Mouse (Mus musculus) right cerebral cortex, postnatal 14 days (tissue): ENCODE data around the gene Apela.
A peak's percentile ranks its signal among the peaks of the same experiment; 100 is the strongest.

ENCODE experiments used
- DNase-seq: peaks from one replicate; pipeline ENCODE4 v3.0.0; 2022

Apela gene

DNA sequence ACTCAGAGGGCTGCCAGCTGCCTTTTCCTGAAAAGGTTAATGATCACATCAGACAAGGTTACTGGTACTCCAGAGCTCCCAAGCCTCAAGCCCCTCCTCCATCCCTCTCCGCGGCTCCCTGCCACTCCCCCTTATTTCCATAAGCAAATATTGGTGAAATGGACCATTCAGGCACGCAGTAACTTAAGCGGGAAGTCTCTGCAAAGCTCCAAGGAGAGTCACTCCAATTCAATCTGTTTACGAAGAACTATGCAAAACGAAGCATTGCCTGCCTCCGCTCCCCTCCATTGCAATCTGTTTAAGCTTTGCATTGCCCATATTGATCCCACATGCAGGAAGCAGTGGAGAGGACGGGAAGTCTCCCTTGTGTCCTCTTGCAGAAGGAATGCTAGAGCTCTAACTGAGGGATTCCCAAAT is at the start of gene Apela:
TSS of gene Apela (minus strand) at position 220 of the 417 bp plus-strand sequence.
- no peak for DNase-seq

DNA sequence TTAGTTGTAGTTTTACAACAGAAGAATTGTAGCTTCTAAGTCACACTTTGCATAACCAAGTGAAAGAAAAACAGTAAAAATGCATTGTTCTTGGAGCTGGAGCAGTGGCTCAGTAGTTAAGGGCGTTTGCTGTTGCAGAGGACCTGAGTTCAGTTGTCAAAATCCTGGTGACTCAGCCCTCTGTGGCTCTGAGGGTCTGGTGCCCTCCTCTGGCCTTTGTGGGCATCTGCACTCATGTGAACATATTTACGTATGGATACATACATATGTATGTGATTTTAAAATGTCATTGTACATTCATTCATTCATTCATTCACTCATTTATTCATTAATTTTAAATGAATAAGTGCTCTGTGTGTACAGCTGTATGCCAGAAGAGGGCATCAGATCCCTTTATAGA is 48.5 kb upstream of the Apela start:
- DNase-seq: no peak

GRCm38 (mm10) chr8:65080731-65081130 is 43.6 kb upstream of the Apela start:
- DNase-seq: no peak

GRCm38 (mm10) chr8:65074733-65075132 is 37.6 kb upstream of the Apela start, which contains the start of gene Gm10663:
Gm10663 (plus strand) TSS chr8:65075033.
- DNase-seq: no peak

DNA sequence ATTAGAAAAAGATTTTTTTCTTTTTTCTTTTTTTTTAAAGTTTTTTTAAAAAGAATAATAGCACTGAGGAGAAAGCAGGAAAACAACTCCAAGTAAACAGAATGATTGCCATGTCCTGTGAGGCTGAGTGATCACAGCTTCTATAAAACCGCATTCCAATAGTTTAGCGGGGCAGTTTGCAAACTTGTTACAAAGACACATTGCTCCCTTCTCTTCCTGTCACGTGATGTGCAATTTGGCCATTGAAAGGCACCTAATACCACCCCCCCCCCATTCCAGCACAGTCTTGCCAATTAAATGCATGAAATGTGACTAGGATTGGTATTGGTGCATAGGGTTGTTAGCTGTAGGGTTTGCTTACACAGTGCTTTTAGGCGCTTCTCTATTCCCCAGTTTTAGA is 33.9 kb upstream of the Apela start:
- DNase-seq: no peak

- no peak for DNase-seq
Measured at GRCm38 (mm10) chr8:65068473-65068819, 31.3 kb upstream of the Apela start.

DNA sequence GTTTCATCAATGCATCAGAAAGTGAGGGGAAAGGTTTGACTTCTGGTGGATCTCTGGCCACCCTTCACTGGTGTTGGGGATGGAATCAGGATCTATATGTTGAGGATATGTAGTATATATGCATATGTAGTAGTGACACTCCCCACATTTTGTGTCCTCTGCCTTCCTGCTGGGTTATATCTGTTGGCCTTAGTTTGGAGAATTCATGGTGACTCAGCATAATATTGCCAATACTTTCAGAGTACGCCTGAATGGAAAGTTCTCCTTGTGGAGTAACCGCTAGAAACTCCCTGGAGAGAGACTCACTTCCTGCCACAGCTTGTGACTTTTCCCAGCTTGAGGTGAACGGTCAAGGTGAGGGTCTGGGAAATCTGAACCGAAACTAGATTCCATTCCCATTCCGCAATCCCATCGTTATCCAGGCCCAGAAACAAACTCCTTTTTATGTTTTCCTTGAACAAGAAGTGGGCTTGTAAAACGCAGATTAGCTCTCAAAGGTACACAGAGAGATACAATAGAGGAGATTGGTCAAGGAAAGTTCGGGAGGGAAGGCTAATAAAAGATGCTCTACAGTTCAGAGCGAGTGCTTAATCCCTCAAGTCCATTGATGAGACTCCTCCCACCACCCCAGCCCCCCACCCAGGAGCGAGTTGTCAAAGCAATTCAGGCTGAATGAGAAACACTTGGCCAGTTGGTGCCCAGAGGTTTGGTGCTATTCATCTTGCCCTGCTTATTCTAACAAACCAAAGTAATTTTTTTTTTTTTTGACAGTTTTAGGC is 30.7 kb upstream of the Apela start:
- DNase-seq: no peak

DNA sequence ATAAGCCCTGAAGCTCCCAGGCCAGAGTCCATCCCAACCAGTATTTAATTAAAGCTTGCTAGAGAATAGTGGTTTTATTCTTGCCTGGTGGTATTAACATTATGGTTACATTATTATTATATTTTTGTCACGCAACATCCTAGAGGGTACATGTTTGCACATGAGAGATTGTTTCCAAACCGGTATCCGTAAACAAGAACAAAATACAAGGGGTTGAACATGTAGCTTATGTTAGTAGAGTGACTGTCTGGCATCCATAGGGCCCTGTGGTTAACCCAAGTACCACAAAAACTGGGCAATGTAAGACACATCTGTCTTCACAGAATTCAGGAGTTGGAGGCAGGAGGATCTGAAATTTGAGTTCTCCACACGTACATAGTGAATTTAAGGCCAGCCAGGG is 29.9 kb upstream of the Apela start:
- DNase-seq: no peak

GRCm38 (mm10) chr8:65065622-65066021 is 28.5 kb upstream of the Apela start:
- DNase-seq: no peak

DNA sequence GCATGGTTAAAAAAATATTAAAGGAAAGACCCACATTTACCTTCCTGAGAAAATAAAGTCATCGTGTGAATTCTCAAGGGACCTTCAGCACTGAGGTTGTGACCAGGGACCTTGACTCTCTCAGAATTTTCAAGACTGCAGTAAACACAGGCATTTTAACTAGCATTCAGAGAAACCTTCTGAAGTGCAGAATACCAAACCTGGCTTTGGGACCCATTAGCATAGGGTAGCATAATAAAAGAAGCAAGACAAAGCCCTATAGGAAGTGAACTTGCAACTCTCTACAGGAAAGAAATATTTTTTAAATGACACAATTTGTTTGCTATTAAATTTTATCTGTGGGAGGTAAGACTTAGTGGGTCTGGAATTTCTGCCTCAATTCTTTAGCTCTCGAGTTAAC is 26.9 kb upstream of the Apela start:
- no peak for DNase-seq

- no peak for DNase-seq
Measured at GRCm38 (mm10) chr8:65062195-65062594, 25.1 kb upstream of the Apela start.

DNA sequence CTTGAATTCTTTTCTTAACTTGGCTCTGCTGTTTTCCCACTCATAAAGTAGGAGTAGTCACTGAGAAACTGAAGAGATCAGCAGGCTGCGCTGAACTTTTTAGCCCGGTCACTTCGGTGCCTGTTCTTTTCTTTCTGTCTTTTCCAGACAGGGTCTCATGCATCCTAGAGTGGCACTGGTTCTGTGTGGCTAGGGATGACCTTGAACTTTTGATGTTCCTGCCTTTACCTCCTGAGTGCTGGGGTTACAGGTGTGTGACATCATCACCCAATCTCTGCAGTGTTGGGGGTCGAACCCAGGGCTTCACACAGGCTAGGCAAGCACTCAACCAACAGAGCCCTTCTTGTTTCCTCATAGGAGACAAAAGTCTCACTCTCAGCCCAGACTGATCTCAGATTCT is 19.6 kb upstream of the Apela start:
- no peak for DNase-seq

- DNase-seq: no peak
Measured at GRCm38 (mm10) chr8:65053968-65054367, 16.8 kb upstream of the Apela start.

GRCm38 (mm10) chr8:65053554-65053953 is 16.4 kb upstream of the Apela start:
- no peak for DNase-seq

DNA sequence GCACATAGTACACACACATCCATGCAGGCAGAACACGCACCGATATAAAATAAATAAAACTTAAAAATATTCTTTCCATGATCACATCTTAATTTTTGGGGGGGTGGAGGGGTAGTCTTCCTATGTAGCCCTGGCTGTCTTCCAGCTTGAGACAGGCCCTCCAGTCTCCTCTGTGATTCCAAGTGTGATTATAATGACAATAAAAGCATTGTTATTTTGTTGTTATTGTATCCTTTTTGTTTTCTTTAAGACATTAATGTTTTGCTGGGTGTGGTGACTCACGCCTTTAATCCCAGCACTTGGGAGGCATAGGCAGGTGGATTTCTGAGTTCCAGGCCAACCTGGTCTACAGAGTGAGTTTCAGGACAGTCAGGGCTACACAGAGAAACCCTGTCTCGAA is 10.7 kb upstream of the Apela start:
- no peak for DNase-seq

GRCm38 (mm10) chr8:65047193-65047592 is 10.1 kb upstream of the Apela start:
- DNase-seq: no peak

DNA sequence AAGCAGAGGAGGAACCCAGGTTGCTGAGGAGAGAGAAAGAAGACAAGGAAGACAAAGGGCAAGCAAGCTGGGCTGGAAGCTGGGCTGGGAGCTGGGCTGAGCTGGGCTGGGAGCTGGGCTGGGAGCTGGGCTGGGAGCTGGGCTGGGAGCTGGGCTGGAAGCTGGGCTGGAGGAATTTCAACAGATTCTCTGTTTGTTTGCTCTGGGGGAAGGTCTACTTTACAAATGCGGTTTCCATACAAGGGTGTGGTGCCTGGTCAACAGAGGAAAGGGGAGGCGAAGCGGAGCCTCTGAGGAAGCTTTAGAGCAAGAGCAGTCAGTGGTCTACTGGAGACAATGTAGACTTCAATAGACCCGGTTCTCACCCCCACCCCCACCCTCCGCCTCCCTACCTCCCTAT is 9.4 kb upstream of the Apela start:
- no peak for DNase-seq

GRCm38 (mm10) chr8:65034136-65034535 is 3.0 kb downstream of the Apela start:
- no peak for DNase-seq

GRCm38 (mm10) chr8:65033056-65033455 is 4.1 kb downstream of the Apela start:
- no peak for DNase-seq

DNA sequence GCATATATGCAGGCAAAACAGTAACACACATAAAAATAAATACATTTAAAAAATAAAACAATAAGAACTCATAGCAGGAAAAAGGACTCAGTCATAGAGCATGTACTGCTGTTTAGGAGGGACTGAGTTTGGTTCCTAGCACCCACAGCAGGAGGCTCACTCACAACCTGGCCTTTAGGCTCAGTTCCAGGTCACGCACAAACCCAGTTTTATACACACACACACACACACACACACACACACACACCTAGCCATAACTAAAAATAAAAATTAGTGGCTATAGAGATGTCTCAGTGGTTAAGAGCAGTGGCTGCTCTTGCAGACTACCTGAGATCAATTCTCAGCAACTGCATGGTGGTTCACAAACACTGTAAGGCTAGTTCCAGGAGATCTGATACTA is 5.0 kb downstream of the Apela start:
- no peak for DNase-seq

GRCm38 (mm10) chr8:65030735-65031485 is 6.2 kb downstream of the Apela start:
- no peak for DNase-seq

GRCm38 (mm10) chr8:65029776-65030175 is 7.4 kb downstream of the Apela start:
- no peak for DNase-seq

DNA sequence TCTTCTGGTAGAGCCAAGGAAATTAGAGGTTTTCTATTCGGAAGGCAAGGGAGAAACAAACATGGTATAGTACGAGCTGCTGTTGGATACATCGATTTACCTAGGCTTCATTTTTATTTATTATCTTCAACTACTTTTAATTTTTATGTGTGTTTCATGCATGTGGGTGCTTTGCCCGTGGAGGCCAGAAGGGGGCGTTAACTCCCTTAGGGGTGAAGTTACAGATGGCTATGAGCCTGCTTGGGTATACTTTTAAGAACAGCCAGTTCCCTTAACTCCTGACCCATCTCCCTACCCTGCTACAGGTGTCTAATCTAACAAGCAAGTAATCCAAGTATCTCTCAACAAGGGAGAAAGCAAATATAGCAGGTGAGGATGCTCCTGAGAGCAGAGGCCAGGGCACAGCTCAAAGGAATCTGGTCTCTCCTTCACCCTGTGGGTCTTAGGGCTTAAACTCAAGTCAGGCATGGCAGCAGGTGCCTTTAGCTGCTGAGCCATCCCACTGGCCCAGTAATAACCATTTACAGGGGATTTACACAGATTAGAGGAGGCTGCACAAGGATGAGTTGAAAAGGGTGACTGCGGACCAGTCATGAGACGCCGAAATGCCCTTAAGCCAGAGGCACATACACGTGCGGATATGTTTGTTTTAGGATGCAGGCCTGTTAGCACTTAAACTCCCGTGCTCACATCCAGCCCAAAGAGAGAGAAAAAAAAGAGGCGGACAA is 8.0 kb downstream of the Apela start:
- no peak for DNase-seq

- peak; percentile 71 for DNase-seq
Measured at GRCm38 (mm10) chr8:65022485-65022884, 14.7 kb downstream of the Apela start.
